Mouse (Mus musculus) brain, embryonic 14.5 days (tissue): ENCODE results near the gene Pan3.

Source experiments
- CTCF ChIP-seq: fragments of 200-500 bp; IDR thresholded peaks from 2 replicates; pipeline ENCODE4 v1.5.1; 2012; ENCODE audit warnings: inconsistent platforms, mild to moderate bottlenecking, moderate library complexity, borderline replicate concordance; ENCODE audit not compliant: insufficient read depth, insufficient read length; ENCODE audit errors: extremely low read depth
- POLR2A ChIP-seq: fragments of 200-500 bp; IDR thresholded peaks from 2 replicates; pipeline ENCODE4 v1.6.1; 2012; ENCODE audit warnings: mild to moderate bottlenecking, inconsistent platforms, borderline replicate concordance; ENCODE audit not compliant: poor library complexity, insufficient read depth, insufficient read length, severe bottlenecking; ENCODE audit errors: extremely low read depth

DNA sequence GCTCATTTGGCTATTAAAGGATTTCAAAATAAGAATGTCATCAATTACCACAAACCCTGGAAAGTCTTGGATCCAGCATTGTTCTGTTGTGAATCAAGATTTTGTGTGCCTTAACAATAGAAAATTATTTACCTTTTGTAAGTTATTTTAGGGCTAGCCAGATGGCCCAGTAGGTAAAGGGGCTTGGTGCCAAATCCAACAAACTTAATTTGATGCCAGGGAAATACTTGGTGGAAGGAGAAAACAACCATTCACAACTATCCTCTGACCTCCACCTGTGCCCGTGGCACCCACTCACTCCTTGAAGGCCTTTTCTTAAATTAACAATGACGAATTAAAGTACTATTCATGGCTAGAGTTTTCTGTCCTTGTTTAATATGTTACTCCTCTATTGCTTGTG lies 66.0 kb downstream of the Pan3 start:
- TF ChIP-seq POLR2A (no peak), CTCF (no peak)
